Mouse (Mus musculus) lung, postnatal 4 days (tissue): ENCODE results near the gene Tmsb15b1.
"Not testable (repeated sequence)": the region's sequence is repeated elsewhere in the genome, so short reads cannot be mapped to it uniquely, and the experiment has no call there.

Experiments
- DNase-seq, 2 experiments: peaks; one replicate each; pipeline ENCODE4 v3.0.0; 2021

Tmsb15b1 gene

DNA sequence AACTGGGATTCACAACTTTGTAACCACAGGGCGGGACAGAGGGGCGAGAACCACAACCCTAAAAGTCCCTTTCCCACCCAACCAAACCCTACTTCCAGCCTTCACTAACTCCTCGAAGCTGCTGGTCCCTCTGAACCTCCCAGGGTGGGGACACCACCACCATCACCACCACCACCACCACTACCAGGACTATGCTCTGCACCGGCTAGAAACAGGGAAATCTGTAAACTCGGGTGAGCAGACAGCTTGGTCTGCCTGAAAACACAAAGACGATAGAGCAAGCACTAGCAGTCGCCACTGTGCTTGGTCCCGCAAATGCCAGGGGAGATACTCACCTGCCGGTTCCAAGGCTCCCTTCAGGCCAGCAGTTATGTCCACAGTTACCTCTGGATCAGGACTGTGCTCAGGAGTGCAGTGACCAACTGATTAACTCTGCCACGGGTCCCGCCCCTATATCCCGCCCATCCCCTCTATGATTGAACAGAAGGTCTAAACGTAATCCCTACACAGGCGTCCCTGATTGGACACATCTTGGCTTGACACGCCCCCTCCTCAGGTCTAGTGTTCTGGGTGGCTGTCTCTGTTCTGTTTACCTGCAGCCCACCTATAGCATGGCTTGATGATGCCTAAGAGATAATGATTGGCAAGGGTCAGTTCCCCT is at the start of gene Tmsb15b1, which contains the start of gene Tmsb15l:
Gene Tmsb15b1 (minus strand): TSS at position 451 of the 661 bp plus-strand sequence.
Gene Tmsb15l (minus strand): TSS at position 446 of the 661 bp plus-strand sequence.
- DNase-seq = peak; percentile 42 to 85

GRCm38 (mm10) chrX:137019310-137019709 is 42.6 kb upstream of the Tmsb15b1 start:
- peak in 1 of 2 experiments; percentile 59 for DNase-seq

DNA sequence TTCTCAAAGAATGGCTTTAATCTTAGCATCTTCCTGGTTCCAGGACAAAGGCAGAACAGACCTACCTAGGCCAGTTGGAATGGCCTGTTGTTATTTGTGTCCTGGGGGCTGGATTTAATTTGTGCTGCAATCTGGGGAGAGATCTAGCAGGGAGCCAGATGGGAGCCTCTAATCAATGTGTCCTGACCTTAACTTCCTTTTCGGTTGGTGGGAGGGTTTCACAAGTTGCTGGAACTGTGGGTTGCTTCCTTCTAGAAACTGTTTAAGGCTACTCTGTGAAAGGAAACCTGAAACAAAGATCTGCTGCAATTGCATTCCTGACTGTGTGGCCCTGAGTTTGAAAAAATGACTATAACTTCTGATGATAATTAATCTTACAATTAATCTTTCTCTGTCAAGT is 41.0 kb upstream of the Tmsb15b1 start:
- DNase-seq = no peak

DNA sequence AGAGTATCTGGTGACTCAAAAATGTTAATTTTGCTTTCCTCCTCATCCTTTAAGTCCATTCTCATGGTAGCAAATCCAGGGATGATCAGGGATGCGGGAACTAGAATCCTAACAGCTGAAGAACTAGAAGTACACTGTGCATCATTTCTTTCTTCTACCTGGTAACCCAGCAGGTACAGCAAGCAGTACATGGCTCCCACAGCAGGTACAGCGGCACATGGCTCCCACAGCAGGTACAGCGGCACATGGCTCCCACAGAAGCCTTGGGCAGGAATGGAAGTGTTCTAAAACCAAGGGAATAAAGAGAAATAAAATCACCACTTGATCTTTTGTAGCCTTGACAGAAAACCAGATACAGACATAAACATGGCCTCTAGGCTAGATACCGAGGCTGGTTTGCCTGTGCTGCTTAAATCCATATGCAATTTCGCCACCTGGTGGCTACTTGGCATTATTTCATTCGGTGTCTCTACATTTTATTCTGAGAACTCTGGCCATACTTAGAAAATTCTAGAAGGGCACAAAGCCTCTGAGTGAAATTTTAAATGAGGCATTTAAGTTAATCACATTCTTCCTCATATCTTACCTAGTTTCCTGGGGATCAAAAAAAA is 38.5 kb upstream of the Tmsb15b1 start:
- peak in 1 of 2 experiments; percentile 41 for DNase-seq

GRCm38 (mm10) chrX:136996256-136996655 is 19.6 kb upstream of the Tmsb15b1 start:
- no peak for DNase-seq

DNA sequence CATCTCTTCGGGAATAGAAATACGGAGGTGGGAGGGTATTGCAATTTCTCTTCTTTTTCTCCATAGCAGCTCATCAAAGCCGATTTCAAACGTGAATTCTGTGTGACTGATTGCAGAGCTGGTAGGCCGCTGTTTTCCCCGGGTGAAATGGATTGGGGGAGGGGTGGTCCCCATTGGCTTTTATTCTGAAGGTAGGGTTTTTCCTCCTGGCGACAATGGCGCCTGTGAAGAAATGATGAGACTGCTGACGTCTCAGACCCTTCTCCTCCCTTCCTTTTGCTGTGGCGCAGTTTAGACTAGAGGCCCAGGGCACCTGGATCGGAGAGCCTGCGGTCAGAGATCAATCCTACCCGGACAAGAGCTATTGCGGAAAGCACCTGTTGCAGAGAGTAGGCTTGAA is 17.0 kb upstream of the Tmsb15b1 start:
- no peak for DNase-seq

- DNase-seq = peak; percentile 45 to 55
Observed at GRCm38 (mm10) chrX:136992978-136993547, 16.4 kb upstream of the Tmsb15b1 start, which contains the start of gene Zcchc18. Gene Zcchc18, plus strand, starts transcription at chrX:136993155.

GRCm38 (mm10) chrX:136992191-136992965 is 15.7 kb upstream of the Tmsb15b1 start:
- DNase-seq = no peak

GRCm38 (mm10) chrX:136991274-136991673 is 14.6 kb upstream of the Tmsb15b1 start:
- no peak for DNase-seq

GRCm38 (mm10) chrX:136986039-136986438 is 9.4 kb upstream of the Tmsb15b1 start:
- no peak for DNase-seq

DNA sequence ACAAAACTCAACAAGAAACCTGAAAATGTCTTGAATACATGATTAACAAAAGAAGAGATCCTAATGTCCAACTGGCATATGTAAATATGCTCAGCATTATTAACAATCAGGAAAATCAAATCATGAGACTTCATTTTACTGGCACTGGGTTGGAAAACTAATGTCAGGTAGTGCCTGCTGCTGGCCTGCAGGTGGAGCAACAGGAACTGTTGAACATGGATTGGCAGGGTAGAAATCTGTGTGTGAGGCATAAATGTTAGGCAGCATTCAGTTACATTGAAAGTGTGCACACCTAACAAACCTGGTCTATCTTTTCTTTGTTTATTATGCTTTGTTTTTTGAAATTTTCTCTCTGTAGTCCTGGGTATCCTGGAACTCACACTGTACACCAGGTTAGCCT is 1.9 kb upstream of the Tmsb15b1 start:
- DNase-seq = no peak

DNA sequence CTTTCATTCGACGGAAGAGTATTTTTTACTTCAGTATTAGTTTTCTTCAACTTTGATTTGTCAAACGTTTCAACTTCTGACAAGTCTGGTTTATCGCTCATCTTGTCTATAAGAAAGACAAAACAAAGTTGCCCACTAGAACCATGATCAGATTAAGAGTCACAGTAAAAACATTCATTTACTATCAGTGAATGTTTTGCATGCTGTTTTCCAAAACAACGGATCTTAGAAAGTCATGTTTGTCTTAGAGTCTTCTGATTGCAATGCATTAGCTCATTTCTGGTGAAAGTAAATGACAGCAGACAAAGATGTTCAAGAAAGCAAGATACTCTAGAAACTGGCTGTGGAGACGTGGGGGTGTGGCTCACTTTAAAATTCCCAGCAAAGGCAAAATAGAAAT is 1.3 kb downstream of the Tmsb15b1 start, which contains the start of gene Tmsb15b2:
Gene Tmsb15b2 (minus strand): TSS at position 101 of the 400 bp plus-strand sequence.
- DNase-seq = not testable (repeated sequence)

DNA sequence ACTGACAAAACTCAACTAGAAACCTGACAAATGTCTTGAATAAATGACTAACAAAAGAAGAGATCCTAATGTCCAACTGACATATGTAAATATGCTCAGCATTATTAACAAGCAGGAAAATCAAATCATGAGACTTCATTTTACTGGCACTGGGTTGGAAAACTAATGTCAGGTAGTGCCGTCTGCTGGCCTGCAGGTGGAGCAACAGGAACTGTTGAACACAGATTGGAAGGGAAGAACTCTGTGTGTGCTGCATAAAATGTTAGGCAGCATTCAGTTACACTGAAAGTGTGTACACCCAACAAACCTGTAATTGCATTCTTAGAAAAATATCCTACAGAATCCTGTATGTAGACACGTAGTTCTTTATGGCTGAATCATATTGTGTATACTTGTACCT is 17.0 kb downstream of the Tmsb15b1 start:
- no peak for DNase-seq

- DNase-seq = not testable (repeated sequence)
Observed at GRCm38 (mm10) chrX:136958300-136958699, 18.4 kb downstream of the Tmsb15b1 start.

GRCm38 (mm10) chrX:136957583-136958279 is 18.9 kb downstream of the Tmsb15b1 start:
- peak; percentile 61 to 76 for DNase-seq

GRCm38 (mm10) chrX:136937985-136938384 is 38.7 kb downstream of the Tmsb15b1 start:
- no peak for DNase-seq

- no peak for DNase-seq
Observed at GRCm38 (mm10) chrX:136927031-136927430, 49.6 kb downstream of the Tmsb15b1 start, which contains the start of gene H2bfm. Gene H2bfm, plus strand, starts transcription at chrX:136927325.

DNA sequence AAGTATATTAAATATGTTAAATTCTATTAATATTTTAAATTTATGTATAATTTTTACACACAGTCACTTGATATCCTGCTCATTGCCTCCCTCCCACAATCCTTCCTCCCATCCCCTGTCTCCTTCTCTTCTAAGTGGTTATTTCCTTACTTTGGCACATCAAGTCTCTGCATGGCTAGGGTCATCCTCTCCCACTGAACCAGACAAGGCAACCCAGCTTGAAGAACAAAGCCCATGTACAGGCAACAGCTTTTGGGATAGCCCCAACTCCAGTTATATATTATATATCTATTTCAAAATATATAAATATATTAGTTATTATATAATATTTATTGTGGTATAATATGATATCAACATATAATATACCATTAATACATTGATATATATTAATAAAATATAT is 50.8 kb downstream of the Tmsb15b1 start:
- no peak for DNase-seq
